Mouse (Mus musculus): Measurements from ENCODE around the gene Tmem239. TPM values are rescaled to one million over a fixed set of nuclear protein-coding genes. Genes with fewer than 3 reads are reported as not detected.

Tmem239 gene
- polyA plus RNA-seq, 1 experiment from 2014 or later: not detected

Other genes starting within 250 kb of the Tmem239 start
- gene Snrpb, start 227.1 kb upstream of the Tmem239 start, polyA plus RNA-seq (2016; fragmentation: Nextera tagmentation; extraction: Ambion mirVana): 577 and 590 TPM in 2 replicates
- not detected in 2 replicates for gene Tmc2, start 211.3 kb upstream of the Tmem239 start, polyA plus RNA-seq (2016; fragmentation: Nextera tagmentation; extraction: Ambion mirVana)
- gene Nop56, start 132.0 kb upstream of the Tmem239 start, polyA plus RNA-seq (2016; fragmentation: Nextera tagmentation; extraction: Ambion mirVana): 366 and 374 TPM in 2 replicates
- 130 TPM in 2 replicates for gene Idh3b, start 121.9 kb upstream of the Tmem239 start, polyA plus RNA-seq (2016; fragmentation: Nextera tagmentation; extraction: Ambion mirVana)
- gene Ebf4, start 111.3 kb upstream of the Tmem239 start, polyA plus RNA-seq (2016; fragmentation: Nextera tagmentation; extraction: Ambion mirVana): 2.7 and 2.9 TPM in 2 replicates
- gene Cpxm1, start 8.9 kb upstream of the Tmem239 start, polyA plus RNA-seq (2016; fragmentation: Nextera tagmentation; extraction: Ambion mirVana): 26.2 and 28.4 TPM in 2 replicates
- gene Gm28372, start 1.2 kb upstream of the Tmem239 start, polyA plus RNA-seq (2016; fragmentation: Nextera tagmentation; extraction: Ambion mirVana): not detected in 2 replicates
- gene 1700020A23Rik, start 1.2 kb upstream of the Tmem239 start, polyA plus RNA-seq (2016; fragmentation: Nextera tagmentation; extraction: Ambion mirVana): not detected in 2 replicates
- gene Vps16, start 17.9 kb downstream of the Tmem239 start, polyA plus RNA-seq (2016; fragmentation: Nextera tagmentation; extraction: Ambion mirVana): 133 and 137 TPM in 2 replicates
- gene Pced1a, start 18.2 kb downstream of the Tmem239 start, polyA plus RNA-seq (2016; fragmentation: Nextera tagmentation; extraction: Ambion mirVana): 10.9 TPM in 2 replicates
- gene Ptpra, start 43.8 kb downstream of the Tmem239 start, polyA plus RNA-seq (2016; fragmentation: Nextera tagmentation; extraction: Ambion mirVana): 130 and 138 TPM in 2 replicates
- gene Mrps26, start 157.3 kb downstream of the Tmem239 start, polyA plus RNA-seq (2016; fragmentation: Nextera tagmentation; extraction: Ambion mirVana): 67.0 and 70.9 TPM in 2 replicates
- not detected in 2 replicates for gene Oxt, start 169.7 kb downstream of the Tmem239 start, polyA plus RNA-seq (2016; fragmentation: Nextera tagmentation; extraction: Ambion mirVana)
- gene Avp, start 176.1 kb downstream of the Tmem239 start, polyA plus RNA-seq (2016; fragmentation: Nextera tagmentation; extraction: Ambion mirVana): not detected in 2 replicates
- 16.8 and 19.3 TPM in 2 replicates for gene Fastkd5, start 223.5 kb downstream of the Tmem239 start, polyA plus RNA-seq (2016; fragmentation: Nextera tagmentation; extraction: Ambion mirVana)
- 13.1 and 16.9 TPM in 2 replicates for gene Ubox5, start 223.6 kb downstream of the Tmem239 start, polyA plus RNA-seq (2016; fragmentation: Nextera tagmentation; extraction: Ambion mirVana)
- 7.2 and 7.4 TPM in 2 replicates for gene Lzts3, start 236.3 kb downstream of the Tmem239 start, polyA plus RNA-seq (2016; fragmentation: Nextera tagmentation; extraction: Ambion mirVana)